Mouse (Mus musculus) liver, embryonic 14.5 days (tissue): ENCODE measurements around the gene Usp36. TPM values are rescaled to one million over a fixed set of nuclear protein-coding genes. Genes with fewer than 3 reads are reported as not detected.

Source experiments
- ATAC-seq: fragments of 200-750 bp; cut with Nextera tagmentation; 2 replicates; pipeline ENCODE4 v1.8.0; 2017; ENCODE audit warnings: moderate number of reproducible peaks, mild to moderate bottlenecking, moderate library complexity; ENCODE audit not compliant: insufficient read depth
- DNase-seq, 3 experiments: peaks; one replicate each; pipeline ENCODE4 v3.0.0-alpha.2; 2012 to 2013; ENCODE audit warnings: low read depth in 3 of 3, low spot score in 3 of 3
- H3K27ac ChIP-seq: fragments of 300-500 bp; sonication (generic); 2 replicates; pipeline ENCODE4 v1.5.1; 2014; ENCODE audit warnings: moderate library complexity, mild to moderate bottlenecking, control low read depth, inconsistent platforms
- H3K27me3 ChIP-seq: fragments of 300-500 bp; sonication (generic); 2 replicates; pipeline ENCODE4 v1.6.1; 2014; ENCODE audit warnings: mild to moderate bottlenecking, low read length, moderate library complexity; ENCODE audit not compliant: control insufficient read depth, insufficient read depth
- H3K36me3 ChIP-seq: fragments of 300-500 bp; sonication (generic); replicated peaks from 2 replicates; pipeline ENCODE4 v1.6.1; 2014; ENCODE audit warnings: low read depth; ENCODE audit not compliant: control insufficient read depth, insufficient read depth
- H3K4me1 ChIP-seq, 2 experiments: fragments of 200-500 bp in 1 of 2; fragments of 300-500 bp in 1 of 2; sonication (generic) in 1 of 2; replicated peaks; 2 replicates each; pipeline ENCODE4 v1.6.1; 2012 to 2014; ENCODE audit warnings: antibody characterized with exemption in 1 of 2, inconsistent platforms in 1 of 2, low read length in 1 of 2; ENCODE audit not compliant: control insufficient read depth in 2 of 2, insufficient read depth in 2 of 2
- H3K4me2 ChIP-seq: fragments of 300-500 bp; sonication (generic); 2 replicates; pipeline ENCODE4 v1.6.1; 2014; ENCODE audit warnings: low read depth, mild to moderate bottlenecking, control low read depth, moderate library complexity
- H3K4me3 ChIP-seq, 2 experiments: fragments of 200-500 bp in 1 of 2; fragments of 300-500 bp in 1 of 2; sonication (generic) in 1 of 2; 2 replicates each; pipeline ENCODE4 v1.5.1; 2012 to 2014; ENCODE audit warnings: low read depth in 2 of 2, low read length in 2 of 2, mild to moderate bottlenecking in 2 of 2, control low read depth in 1 of 2, inconsistent platforms in 1 of 2, moderate library complexity in 1 of 2; ENCODE audit not compliant: insufficient read depth in 1 of 2
- H3K9ac ChIP-seq: fragments of 300-500 bp; sonication (generic); replicated peaks from 2 replicates; pipeline ENCODE4 v1.6.1; 2014; ENCODE audit warnings: mild to moderate bottlenecking, control low read depth, moderate library complexity
- H3K9me3 ChIP-seq: fragments of 300-500 bp; sonication (generic); 2 replicates; pipeline ENCODE4 v1.6.1; 2016; ENCODE audit warnings: low read length, mixed read lengths; ENCODE audit not compliant: control insufficient read depth
- CTCF ChIP-seq: IDR thresholded peaks from 2 replicates; pipeline ENCODE4 v1.5.1; 2016; ENCODE audit warnings: antibody characterized with exemption, low read depth, control low read depth
- EP300 ChIP-seq: IDR thresholded peaks from 2 replicates; pipeline ENCODE4 v1.6.1; 2016; ENCODE audit warnings: antibody characterized with exemption, low read depth
- WGBS: fragments of 180-500 bp; shearing (Covaris S2); extraction: QIAGEN DNeasy Blood & Tissue Kit; methylation state at CpG from one replicate; pipeline ENCODE4 v1.1.7; 2014; ENCODE audit not compliant: insufficient replicate concordance; 5-methylcytosine and 5-hydroxymethylcytosine counted together
- polyA plus RNA-seq, 2 experiments: library from polyadenylated mRNA; depleted of rRNA in 1 of 2; stranded (reverse) in 1 of 2; unstranded in 1 of 2; fragments of >200 nt; fragmentation: Nextera tagmentation in 1 of 2; extraction: Ambion mirVana in 1 of 2; gene quantifications; 2 replicates each; pipeline versions ENCODE4 v1.2.1 to v1.2.3; 2012 to 2014

Usp36 gene
- polyA plus RNA-seq, 2 experiments, result 4.1 to 5.3 TPM

- WGBS, result 43% methylated on average over 1 of the region's 1 CpGs
- ATAC-seq (no peak), DNase-seq (no peak)
- H3K27ac ChIP-seq, result no peak overlapping the region
- no peaks in the 10 kb centered on the region for H3K27me3 ChIP-seq
- no peaks in the 10 kb centered on the region for H3K36me3 ChIP-seq
- no peaks in the 10 kb centered on the region for H3K9me3 ChIP-seq
- H3K4me3 ChIP-seq, result no peak overlapping the region
- no peak overlapping the region for H3K9ac ChIP-seq
- TF ChIP-seq EP300 (no peak), CTCF (no peak)
- peaks cover 3 to 15% of the 10 kb centered on the region in 2 experiments; a peak in 2 of 4 replicates for H3K4me1 ChIP-seq
- H3K4me2 ChIP-seq, result no peak overlapping the region
These were observed 64.2 kb downstream of the Usp36 start for GRCm38 (mm10) chr11:118225862-118226261.

GRCm38 (mm10) chr11:118225056-118225836 lies 64.8 kb downstream of the Usp36 start:
- no peak for TF ChIP-seq CTCF
- TF ChIP-seq EP300, result no peak
- DNase-seq (no peak), ATAC-seq (no peak)
- Histone ChIP-seq H3K4me3 (no peak overlapping the region), H3K27ac (no peak overlapping the region), H3K9me3 (no peaks in the 10 kb centered on the region), H3K4me2 (no peak overlapping the region), H3K27me3 (no peaks in the 10 kb centered on the region), H3K9ac (no peak overlapping the region), H3K36me3 (no peaks in the 10 kb centered on the region), H3K4me1 (peaks cover 3 to 12% of the 10 kb centered on the region in 2 experiments; a peak in 2 of 4 replicates)
- WGBS, result 69% methylated on average over 12 of the region's 12 CpGs

- no peak overlapping the region for H3K27ac ChIP-seq
- H3K27me3 ChIP-seq, result no peaks in the 10 kb centered on the region
- no peaks in the 10 kb centered on the region for H3K9me3 ChIP-seq
- no peak overlapping the region for H3K4me2 ChIP-seq
- DNase-seq, result no peak
- peaks cover 3 to 10% of the 10 kb centered on the region in 2 experiments; a peak in 2 of 4 replicates for H3K4me1 ChIP-seq
- WGBS, result 70% methylated on average over 10 of the region's 10 CpGs
- no peaks in the 10 kb centered on the region for H3K36me3 ChIP-seq
- H3K4me3 ChIP-seq, result no peak overlapping the region
- ATAC-seq, result no peak
- H3K9ac ChIP-seq, result no peak overlapping the region
- TF ChIP-seq CTCF (no peak), EP300 (no peak)
These were observed 66.5 kb downstream of the Usp36 start for GRCm38 (mm10) chr11:118223416-118224067.

DNA sequence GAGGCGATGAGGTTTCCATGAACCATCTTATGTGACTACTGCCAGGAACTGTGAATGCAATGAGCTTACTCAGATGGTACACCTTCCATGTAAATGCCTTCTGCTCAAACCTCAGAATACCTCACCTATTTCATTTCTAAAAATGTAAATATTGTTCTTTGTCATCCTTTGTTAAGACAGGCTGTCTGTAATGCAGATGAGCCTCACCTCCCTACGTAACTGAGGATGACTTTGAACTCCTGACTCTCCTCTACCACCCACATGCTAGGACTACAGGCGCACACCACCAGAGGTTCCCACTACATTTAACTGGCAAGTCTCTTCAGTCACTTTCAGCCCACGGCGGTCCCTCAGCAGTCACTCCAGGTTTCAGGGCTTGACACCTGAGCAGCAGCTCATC lies 67.1 kb downstream of the Usp36 start:
- H3K27ac ChIP-seq, result no peak overlapping the region
- no peaks in the 10 kb centered on the region for H3K27me3 ChIP-seq
- H3K4me2 ChIP-seq, result no peak overlapping the region
- 69% methylated on average over 5 of the region's 5 CpGs for WGBS
- H3K4me1 ChIP-seq, result peaks cover 3 to 6% of the 10 kb centered on the region in 2 experiments; a peak in 2 of 4 replicates
- no peak for ATAC-seq
- no peak for DNase-seq
- H3K9me3 ChIP-seq, result no peaks in the 10 kb centered on the region
- no peak overlapping the region for H3K9ac ChIP-seq
- H3K36me3 ChIP-seq, result no peaks in the 10 kb centered on the region
- H3K4me3 ChIP-seq, result no peak overlapping the region
- no peak for TF ChIP-seq EP300
- TF ChIP-seq CTCF, result no peak

GRCm38 (mm10) chr11:118222351-118222885 lies 67.6 kb downstream of the Usp36 start:
- peaks cover under 1 to 4% of the 10 kb centered on the region in 2 experiments; a peak in 1 of 4 replicates for H3K4me1 ChIP-seq
- no peaks in the 10 kb centered on the region for H3K36me3 ChIP-seq
- no peak overlapping the region for H3K27ac ChIP-seq
- DNase-seq, result no peak
- no peak overlapping the region for H3K4me2 ChIP-seq
- H3K4me3 ChIP-seq, result no peak overlapping the region
- H3K9ac ChIP-seq, result no peak overlapping the region
- no peaks in the 10 kb centered on the region for H3K9me3 ChIP-seq
- WGBS, result 58% methylated on average over 6 of the region's 6 CpGs
- ATAC-seq, result no peak
- no peaks in the 10 kb centered on the region for H3K27me3 ChIP-seq
- TF ChIP-seq CTCF (no peak), EP300 (no peak)
